Mouse (Mus musculus): ENCODE results near the gene Zc3hav1. TPM values are rescaled to one million over a fixed set of nuclear protein-coding genes. Genes with fewer than 3 reads are reported as not detected.
"Not testable (repeated sequence)": the region's sequence is repeated elsewhere in the genome, so short reads cannot be mapped to it uniquely, and the experiment has no call there.

Gene Zc3hav1
- polyA plus RNA-seq, 1 experiment from 2014 or later, result 22.7 TPM

GRCm38 (mm10) chr6:38358253-38359027 lies 4.0 kb upstream of the Zc3hav1 start:
- no peaks in the 10 kb centered on the region for H3K27me3 ChIP-seq (replicated peaks; ENCODE audit: control insufficient read depth, insufficient read depth, low read length)
- no peak overlapping the region for H3K9ac ChIP-seq (ENCODE audit: low read depth, low read length)
- H3K27ac ChIP-seq (ENCODE audit: low read depth, low read length), result no peak overlapping the region
- no peak for TF ChIP-seq CTCF (IDR thresholded peaks at IDR 0.05; ENCODE audit: low read depth)
- H3K4me1 ChIP-seq (replicated peaks; ENCODE audit: control insufficient read depth, insufficient read depth, low read length), result no peaks in the 10 kb centered on the region; the same call in 1 of the 2 replicates
- H3K9me3 ChIP-seq (ENCODE audit: control insufficient read depth), result no peaks in the 10 kb centered on the region
- H3K4me3 ChIP-seq (ENCODE audit: low read depth, low read length), result no peak overlapping the region
- no peaks in the 10 kb centered on the region for H3K36me3 ChIP-seq (ENCODE audit: control insufficient read depth, insufficient read depth)
- WGBS, result 69% methylated on average over 8 of the region's 8 CpGs
- ATAC-seq, result no peak
- H3K4me2 ChIP-seq (replicated peaks; ENCODE audit: low read depth), result no peak overlapping the region

- H3K4me1 ChIP-seq (replicated peaks; ENCODE audit: control insufficient read depth, insufficient read depth, low read length), result peaks cover 3% of the 10 kb centered on the region
- no peak for TF ChIP-seq CTCF (IDR thresholded peaks at IDR 0.05; ENCODE audit: low read depth)
These were observed 3.3 kb upstream of the Zc3hav1 start for GRCm38 (mm10) chr6:38357603-38358252.

DNA sequence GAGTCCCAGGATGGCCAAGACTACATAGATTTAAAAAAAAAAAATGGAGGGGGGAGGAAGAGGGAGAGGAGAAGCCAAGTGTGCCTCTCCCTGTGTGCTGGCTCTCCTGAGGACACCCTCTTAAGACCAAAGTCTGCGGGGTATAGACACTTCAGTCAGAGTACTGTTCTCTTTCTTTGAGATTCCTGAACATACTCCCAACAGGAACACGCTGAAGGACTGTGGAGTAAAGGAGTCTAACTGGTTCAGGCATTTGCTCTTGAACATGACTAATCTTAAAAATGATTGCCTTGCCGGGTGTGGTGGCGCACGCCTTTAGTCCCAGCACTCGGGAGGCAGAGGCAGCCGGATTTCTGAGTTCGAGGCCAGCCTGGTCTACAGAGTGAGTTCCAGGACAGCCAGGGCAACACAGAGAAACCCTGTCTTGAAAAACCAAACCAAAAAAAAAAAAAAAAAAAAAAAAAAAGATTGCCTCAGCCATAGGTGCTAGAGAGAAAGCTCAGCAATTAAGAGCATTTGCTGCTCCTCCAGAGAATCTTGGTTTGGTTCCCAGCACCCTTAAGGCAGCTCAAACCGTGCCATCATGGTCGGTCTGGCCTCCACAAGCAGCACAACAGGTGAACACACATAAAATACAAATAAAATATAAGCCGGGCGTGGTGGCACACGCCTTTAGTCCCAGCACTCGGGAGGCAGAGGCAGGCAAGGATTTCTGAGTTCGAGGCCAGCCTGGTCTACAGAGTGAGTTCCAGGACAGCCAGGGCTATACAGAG lies 2.4 kb upstream of the Zc3hav1 start:
- not testable (repeated sequence) for H3K4me2 ChIP-seq (replicated peaks; ENCODE audit: low read depth); H3K27ac ChIP-seq (ENCODE audit: low read depth, low read length); H3K27me3 ChIP-seq (replicated peaks; ENCODE audit: control insufficient read depth, insufficient read depth, low read length); ATAC-seq; H3K9ac ChIP-seq (ENCODE audit: low read depth, low read length); H3K4me1 ChIP-seq (replicated peaks; ENCODE audit: control insufficient read depth, insufficient read depth, low read length); H3K36me3 ChIP-seq (ENCODE audit: control insufficient read depth, insufficient read depth); H3K4me3 ChIP-seq (ENCODE audit: low read depth, low read length); H3K9me3 ChIP-seq (ENCODE audit: control insufficient read depth)
- WGBS, result 71% methylated on average over 15 of the region's 15 CpGs

More at GRCm38 (mm10) chr6:38357603-38358252, 3.3 kb upstream of the Zc3hav1 start:
- H3K9ac ChIP-seq (ENCODE audit: low read depth, low read length), result no peak overlapping the region
- no peak for ATAC-seq
- H3K27me3 ChIP-seq (replicated peaks; ENCODE audit: control insufficient read depth, insufficient read depth, low read length), result no peaks in the 10 kb centered on the region; the same call in 1 of the 2 replicates
- no peak overlapping the region for H3K4me2 ChIP-seq (replicated peaks; ENCODE audit: low read depth)
- H3K9me3 ChIP-seq (ENCODE audit: control insufficient read depth), result no peaks in the 10 kb centered on the region
- H3K27ac ChIP-seq (ENCODE audit: low read depth, low read length), result no peak overlapping the region
- 70% methylated on average over 5 of the region's 5 CpGs for WGBS
- no peaks in the 10 kb centered on the region for H3K36me3 ChIP-seq (ENCODE audit: control insufficient read depth, insufficient read depth)
- no peak overlapping the region for H3K4me3 ChIP-seq (ENCODE audit: low read depth, low read length)

DNA sequence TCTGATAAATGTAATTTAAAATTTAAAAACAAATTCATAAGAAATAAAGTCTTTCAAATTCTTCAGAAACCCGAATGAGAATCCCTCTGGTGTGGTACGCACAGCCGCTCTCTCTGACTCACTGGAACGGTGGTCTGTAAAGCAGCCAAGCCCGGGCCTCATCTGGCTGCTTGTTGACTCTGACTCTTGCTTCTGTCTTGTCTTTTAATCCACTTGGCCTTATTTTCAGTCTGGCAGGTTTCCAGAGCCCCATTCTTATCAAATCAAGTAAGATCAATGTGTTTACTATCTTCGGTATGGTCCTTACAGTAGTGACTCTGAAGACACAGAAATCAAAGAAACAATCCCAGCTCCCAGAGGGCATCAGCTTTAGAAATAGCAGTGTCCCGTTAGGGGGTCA lies 1.5 kb upstream of the Zc3hav1 start:
- no peak overlapping the region for H3K27ac ChIP-seq (ENCODE audit: low read depth, low read length)
- H3K4me3 ChIP-seq (ENCODE audit: low read depth, low read length), result no peak overlapping the region
- no peaks in the 10 kb centered on the region; the same call in 1 of the 2 replicates for H3K27me3 ChIP-seq (replicated peaks; ENCODE audit: control insufficient read depth, insufficient read depth, low read length)
- H3K36me3 ChIP-seq (ENCODE audit: control insufficient read depth, insufficient read depth), result no peaks in the 10 kb centered on the region
- no peak overlapping the region for H3K9ac ChIP-seq (ENCODE audit: low read depth, low read length)
- H3K4me1 ChIP-seq (replicated peaks; ENCODE audit: control insufficient read depth, insufficient read depth, low read length), result peaks cover 3% of the 10 kb centered on the region
- no peak for ATAC-seq
- 42% methylated on average over 7 of the region's 7 CpGs for whole genome bisulfite sequencing
- TF ChIP-seq CTCF (IDR thresholded peaks at IDR 0.05; ENCODE audit: low read depth), result no peak
- no peaks in the 10 kb centered on the region for H3K9me3 ChIP-seq (ENCODE audit: control insufficient read depth)
- H3K4me2 ChIP-seq (replicated peaks; ENCODE audit: low read depth), result peak overlapping the region; percentile 75; the same call in 1 of the 2 replicates

DNA sequence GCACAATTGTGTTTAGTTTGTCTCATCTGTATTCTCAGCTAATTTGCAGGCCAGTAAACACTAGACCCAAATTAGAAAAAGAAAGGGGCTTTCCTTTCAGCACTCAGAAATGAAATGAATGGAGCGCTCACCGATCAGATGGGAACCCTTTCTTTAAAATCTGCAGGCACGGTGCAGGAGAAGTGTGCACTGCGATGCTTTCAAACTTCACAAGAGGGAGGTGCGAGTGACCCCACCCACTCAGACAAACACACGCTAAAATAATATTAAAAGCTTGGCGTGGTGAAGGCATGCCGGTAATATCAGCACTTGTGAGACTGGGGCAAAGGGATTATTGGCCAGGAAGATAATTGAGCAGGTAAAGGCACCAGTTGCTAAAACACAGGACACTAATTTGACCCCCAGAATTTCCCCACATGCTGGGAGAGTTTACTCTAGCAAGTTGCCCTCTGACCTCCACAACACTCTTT lies 986 bp upstream of the Zc3hav1 start:
- no peak for ATAC-seq
- Histone ChIP-seq H3K4me3 (ENCODE audit: low read depth, low read length) (peak overlapping the region; percentile 72), H3K27me3 (replicated peaks; ENCODE audit: control insufficient read depth, insufficient read depth, low read length) (no peaks in the 10 kb centered on the region; the same call in 1 of the 2 replicates), H3K4me2 (replicated peaks; ENCODE audit: low read depth) (peak overlapping the region; percentile 75), H3K4me1 (replicated peaks; ENCODE audit: control insufficient read depth, insufficient read depth, low read length) (peaks cover 3% of the 10 kb centered on the region), H3K36me3 (ENCODE audit: control insufficient read depth, insufficient read depth) (no peaks in the 10 kb centered on the region), H3K9ac (ENCODE audit: low read depth, low read length) (no peak overlapping the region), H3K9me3 (ENCODE audit: control insufficient read depth) (no peaks in the 10 kb centered on the region), H3K27ac (ENCODE audit: low read depth, low read length) (no peak overlapping the region)
- TF ChIP-seq CTCF (IDR thresholded peaks at IDR 0.05; ENCODE audit: low read depth), result no peak
- WGBS, result 14% methylated on average over 8 of the region's 8 CpGs
